Mouse (Mus musculus) kidney, embryonic 15.5 days (tissue): ENCODE measurements around the gene Sh2d3c. TPM values are rescaled to one million over a fixed set of nuclear protein-coding genes. Genes with fewer than 3 reads are reported as not detected.

ENCODE experiments used
- ATAC-seq: fragments of 200-750 bp; cut with Nextera tagmentation; replicated peaks from 2 replicates; pipeline ENCODE4 v1.8.0; 2017; ENCODE audit warnings: moderate TSS enrichment; ENCODE audit not compliant: low FRiP score
- H3K27ac ChIP-seq: fragments of 300-500 bp; sonication (generic); 2 replicates; pipeline ENCODE4 v1.5.1; 2015; ENCODE audit warnings: mild to moderate bottlenecking, inconsistent platforms
- H3K27me3 ChIP-seq: fragments of 300-500 bp; sonication (generic); 2 replicates; pipeline ENCODE4 v1.6.1; 2015; ENCODE audit warnings: inconsistent platforms
- H3K36me3 ChIP-seq: fragments of 300-500 bp; sonication (generic); 2 replicates; pipeline ENCODE4 v1.6.1; 2015; ENCODE audit warnings: inconsistent platforms
- H3K4me1 ChIP-seq: fragments of 300-500 bp; sonication (generic); 2 replicates; pipeline ENCODE4 v1.6.1; 2015; ENCODE audit warnings: inconsistent platforms
- H3K4me2 ChIP-seq: fragments of 300-500 bp; sonication (generic); 2 replicates; pipeline ENCODE4 v1.6.1; 2015; ENCODE audit warnings: moderate library complexity, mild to moderate bottlenecking, inconsistent platforms
- H3K4me3 ChIP-seq: fragments of 300-500 bp; sonication (generic); replicated peaks from 2 replicates; pipeline ENCODE4 v1.5.1; 2015; ENCODE audit warnings: mild to moderate bottlenecking, inconsistent platforms
- H3K9ac ChIP-seq: fragments of 300-500 bp; sonication (generic); 2 replicates; pipeline ENCODE4 v1.6.1; 2015; ENCODE audit warnings: mild to moderate bottlenecking, inconsistent platforms
- H3K9me3 ChIP-seq: fragments of 300-500 bp; sonication (generic); replicated peaks from 2 replicates; pipeline ENCODE4 v1.6.1; 2016; ENCODE audit warnings: inconsistent platforms
- WGBS: fragments of 180-500 bp; shearing (Covaris S2); methylation state at CpG from one replicate; pipeline ENCODE4 v1.1.7; 2015; ENCODE audit warnings: mixed read lengths; 5-methylcytosine and 5-hydroxymethylcytosine counted together
- polyA plus RNA-seq: library from polyadenylated mRNA; unstranded; fragments of >200 nt; fragmentation: Nextera tagmentation; extraction: Ambion mirVana; gene quantifications from 2 replicates; pipeline ENCODE4 v1.2.1, GENCODE M21; 2015

Sh2d3c gene
- polyA plus RNA-seq, 1 experiment from 2014 or later, result 37.2 TPM

DNA sequence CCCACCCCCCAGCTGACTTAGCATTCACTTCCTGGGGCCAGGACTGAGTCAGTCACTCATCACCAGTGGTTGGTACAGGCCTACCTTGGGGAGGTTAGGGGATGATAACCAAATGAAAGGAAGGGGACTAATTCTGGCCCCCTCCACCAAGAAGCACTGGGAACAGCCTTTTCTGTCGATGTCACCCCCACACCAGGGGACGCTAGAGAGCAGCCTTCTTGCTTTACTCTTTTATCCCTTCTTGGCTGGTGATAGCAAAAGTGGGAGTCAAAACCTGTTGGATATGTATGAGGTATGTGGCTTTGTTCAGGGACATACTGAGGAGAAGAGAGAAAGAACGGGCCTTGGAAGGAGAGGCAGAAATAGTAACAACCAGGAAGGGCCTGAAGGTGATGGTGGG is 42.5 kb downstream of the Sh2d3c start:
- Histone ChIP-seq H3K27me3 (no peaks in the 10 kb centered on the region), H3K27ac (no peak overlapping the region), H3K4me3 (no peak overlapping the region), H3K9ac (no peak overlapping the region), H3K4me1 (peaks cover 10% of the 10 kb centered on the region), H3K36me3 (peaks cover 38% of the 10 kb centered on the region), H3K9me3 (no peaks in the 10 kb centered on the region), H3K4me2 (no peak overlapping the region)
- ATAC-seq, result no peak
- WGBS, result 85% methylated on average over 3 of the region's 3 CpGs

DNA sequence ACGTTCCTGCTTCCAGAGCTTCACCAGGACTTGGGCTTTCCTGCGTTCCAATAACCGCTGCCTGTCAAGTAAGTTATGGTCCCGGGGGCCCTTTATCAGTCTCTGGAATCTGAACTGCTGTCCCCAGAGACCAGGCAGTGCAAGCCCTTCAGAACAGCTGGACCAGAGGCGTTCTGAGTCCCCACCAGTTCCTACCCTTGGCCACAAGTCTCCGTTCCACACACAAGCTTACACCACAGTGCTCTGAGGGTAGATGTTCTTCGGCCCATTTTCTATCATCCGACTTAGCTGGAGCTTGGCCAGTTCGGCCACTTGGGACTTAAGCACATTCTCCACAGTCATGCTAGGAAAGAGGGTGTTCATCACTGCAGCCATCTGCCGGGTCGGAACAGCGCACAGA is 46.4 kb downstream of the Sh2d3c start:
- peaks cover 13% of the 10 kb centered on the region for H3K36me3 ChIP-seq
- no peak overlapping the region for H3K27ac ChIP-seq
- no peaks in the 10 kb centered on the region for H3K27me3 ChIP-seq
- no peak overlapping the region for H3K9ac ChIP-seq
- peaks cover 12% of the 10 kb centered on the region; the same call in 1 of the 2 replicates for H3K4me1 ChIP-seq
- no peaks in the 10 kb centered on the region for H3K9me3 ChIP-seq
- H3K4me2 ChIP-seq, result no peak overlapping the region
- ATAC-seq, result no peak
- 68% methylated on average over 12 of the region's 12 CpGs for WGBS
- H3K4me3 ChIP-seq, result no peak overlapping the region

DNA sequence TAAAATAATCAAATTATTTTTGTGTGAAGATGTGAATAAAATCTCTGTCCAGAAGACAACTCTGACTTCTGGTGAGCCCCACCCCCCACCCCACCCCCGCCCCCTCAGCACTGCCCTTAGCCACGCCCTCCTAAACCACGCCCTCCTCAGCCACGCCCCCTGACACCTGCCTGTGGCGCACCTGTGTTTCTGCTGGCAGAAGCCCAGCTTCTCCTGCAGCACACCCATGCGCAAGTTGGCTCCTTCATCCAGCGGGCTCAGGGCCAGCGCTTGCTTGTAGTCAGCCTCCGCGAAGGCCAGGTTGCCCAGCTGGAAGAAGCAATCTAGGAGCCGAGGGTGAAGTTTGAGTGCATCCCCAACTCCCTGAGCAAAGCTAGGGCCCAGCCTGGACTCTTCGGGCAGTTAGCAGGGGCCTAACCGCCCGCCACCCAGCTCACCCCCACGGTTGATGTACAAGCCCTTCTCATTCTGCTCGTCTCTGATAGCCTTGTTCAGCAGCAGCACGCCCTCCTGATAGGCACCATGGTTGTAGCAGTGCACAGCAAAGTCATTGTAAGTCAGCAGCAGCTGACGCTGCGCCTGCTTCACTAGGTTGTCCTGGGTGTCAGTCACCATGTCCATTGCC is 47.9 kb downstream of the Sh2d3c start:
- Histone ChIP-seq H3K27ac (no peak overlapping the region), H3K4me3 (no peak overlapping the region), H3K36me3 (no peaks in the 10 kb centered on the region), H3K9ac (no peak overlapping the region), H3K9me3 (no peaks in the 10 kb centered on the region), H3K4me1 (peaks cover 12% of the 10 kb centered on the region; the same call in 1 of the 2 replicates), H3K27me3 (no peaks in the 10 kb centered on the region), H3K4me2 (no peak overlapping the region)
- no peak for ATAC-seq
- 57% methylated on average over 19 of the region's 19 CpGs for WGBS

DNA sequence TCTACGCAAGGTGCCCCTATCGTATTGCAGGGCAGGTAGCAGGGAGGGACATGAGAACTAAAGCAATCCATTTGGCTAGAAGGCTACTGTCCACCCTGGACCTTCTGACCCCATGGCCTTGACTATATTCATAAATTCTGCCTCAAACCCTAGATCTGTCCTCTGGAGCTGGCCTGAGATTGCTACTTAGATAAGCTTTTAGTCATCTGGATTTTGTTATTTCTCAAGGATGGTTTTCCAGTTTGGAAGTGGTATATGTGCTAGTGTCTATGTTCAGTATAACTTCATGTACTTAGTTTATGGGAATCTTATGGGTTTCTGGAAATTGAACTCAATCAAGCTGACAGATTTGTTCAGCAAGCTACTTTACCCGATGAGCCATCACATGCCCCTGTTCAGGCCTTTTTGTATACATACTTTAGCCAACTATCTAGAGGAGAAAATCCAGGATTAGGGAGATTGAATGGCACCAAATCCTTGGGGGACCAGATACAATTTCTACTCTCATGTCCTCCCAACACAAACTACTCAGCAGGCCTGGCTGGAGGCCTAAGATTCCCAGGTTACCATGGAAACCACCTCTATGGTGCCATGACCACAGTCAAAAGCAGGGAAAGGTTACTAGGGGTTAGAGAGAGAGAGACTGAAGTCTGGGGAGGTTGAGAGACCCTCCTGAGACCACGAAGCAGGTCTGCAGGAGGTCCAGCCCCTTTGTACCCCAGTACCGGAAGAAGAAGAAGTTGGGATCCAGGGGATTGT is 48.7 kb downstream of the Sh2d3c start:
- ATAC-seq, result no peak

DNA sequence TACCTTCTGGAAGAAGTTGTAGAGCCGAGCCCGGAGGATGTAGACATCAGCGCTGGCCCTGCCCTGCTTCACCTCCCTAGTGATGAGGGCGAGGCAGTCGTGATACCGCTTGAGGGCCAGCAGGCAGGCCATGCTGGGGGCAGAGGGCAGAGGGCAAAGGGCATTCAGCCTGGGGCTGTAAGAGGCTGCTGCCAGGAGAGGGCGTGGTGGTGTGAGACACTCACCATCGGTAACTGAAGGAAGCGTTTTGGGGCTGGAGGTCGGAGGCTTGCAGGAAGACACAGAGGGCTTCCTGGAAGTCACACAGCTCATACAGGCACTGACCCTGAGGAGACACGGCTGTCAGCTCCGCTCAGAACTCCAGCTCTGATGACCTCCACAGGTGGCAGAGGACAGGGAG is 51.0 kb downstream of the Sh2d3c start:
- Histone ChIP-seq H3K36me3 (no peaks in the 10 kb centered on the region), H3K4me2 (no peak overlapping the region), H3K4me3 (no peak overlapping the region), H3K9ac (no peak overlapping the region), H3K9me3 (no peaks in the 10 kb centered on the region), H3K27me3 (no peaks in the 10 kb centered on the region), H3K4me1 (peaks cover 23% of the 10 kb centered on the region), H3K27ac (no peak overlapping the region)
- ATAC-seq, result no peak
- WGBS, result 27% methylated on average over 12 of the region's 12 CpGs

More for the DNA sequence above, 48.7 kb downstream of the Sh2d3c start:
- Histone ChIP-seq H3K4me3 (no peak overlapping the region), H3K9me3 (no peaks in the 10 kb centered on the region), H3K27me3 (no peaks in the 10 kb centered on the region), H3K36me3 (no peaks in the 10 kb centered on the region), H3K4me1 (peaks cover 12% of the 10 kb centered on the region; the same call in 1 of the 2 replicates), H3K4me2 (no peak overlapping the region), H3K9ac (no peak overlapping the region), H3K27ac (no peak overlapping the region)
- WGBS, result 78% methylated on average over 5 of the region's 5 CpGs

DNA sequence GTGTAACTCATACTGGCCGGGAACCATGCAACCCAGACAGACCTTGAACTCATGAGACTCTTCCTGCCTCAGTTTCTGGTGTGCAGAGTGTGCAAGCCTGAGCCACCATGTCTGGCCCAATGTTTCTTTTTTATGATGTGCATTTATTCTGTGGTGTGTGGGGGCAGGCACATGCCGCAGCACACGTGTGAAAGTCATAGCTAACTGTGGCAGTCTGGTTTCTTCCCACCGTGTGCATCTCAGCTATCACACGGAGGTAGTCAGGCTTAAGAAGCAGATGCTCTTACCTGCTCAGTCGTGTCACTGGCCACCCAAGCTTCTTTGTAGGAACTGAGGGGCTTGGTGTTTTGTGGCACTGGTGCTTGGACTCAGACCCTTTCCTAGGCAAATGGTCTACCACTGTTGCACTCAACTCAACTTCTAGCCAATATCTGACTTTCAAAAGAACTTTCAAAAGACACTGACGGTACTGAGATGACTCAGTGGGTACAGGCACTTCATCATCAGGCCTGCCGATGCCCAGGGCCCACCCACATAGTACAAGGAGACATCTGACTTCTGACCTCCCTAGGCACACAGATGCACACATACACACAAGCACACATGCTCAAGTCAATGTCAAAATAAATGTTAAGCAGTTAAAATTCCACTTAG is 51.9 kb downstream of the Sh2d3c start:
- Histone ChIP-seq H3K9me3 (no peaks in the 10 kb centered on the region), H3K4me2 (no peak overlapping the region), H3K36me3 (no peaks in the 10 kb centered on the region), H3K4me1 (peaks cover 20% of the 10 kb centered on the region), H3K27ac (no peak overlapping the region), H3K4me3 (no peak overlapping the region), H3K27me3 (no peaks in the 10 kb centered on the region), H3K9ac (no peak overlapping the region)
- no peak for ATAC-seq
- 78% methylated on average over 8 of the region's 8 CpGs for WGBS

DNA sequence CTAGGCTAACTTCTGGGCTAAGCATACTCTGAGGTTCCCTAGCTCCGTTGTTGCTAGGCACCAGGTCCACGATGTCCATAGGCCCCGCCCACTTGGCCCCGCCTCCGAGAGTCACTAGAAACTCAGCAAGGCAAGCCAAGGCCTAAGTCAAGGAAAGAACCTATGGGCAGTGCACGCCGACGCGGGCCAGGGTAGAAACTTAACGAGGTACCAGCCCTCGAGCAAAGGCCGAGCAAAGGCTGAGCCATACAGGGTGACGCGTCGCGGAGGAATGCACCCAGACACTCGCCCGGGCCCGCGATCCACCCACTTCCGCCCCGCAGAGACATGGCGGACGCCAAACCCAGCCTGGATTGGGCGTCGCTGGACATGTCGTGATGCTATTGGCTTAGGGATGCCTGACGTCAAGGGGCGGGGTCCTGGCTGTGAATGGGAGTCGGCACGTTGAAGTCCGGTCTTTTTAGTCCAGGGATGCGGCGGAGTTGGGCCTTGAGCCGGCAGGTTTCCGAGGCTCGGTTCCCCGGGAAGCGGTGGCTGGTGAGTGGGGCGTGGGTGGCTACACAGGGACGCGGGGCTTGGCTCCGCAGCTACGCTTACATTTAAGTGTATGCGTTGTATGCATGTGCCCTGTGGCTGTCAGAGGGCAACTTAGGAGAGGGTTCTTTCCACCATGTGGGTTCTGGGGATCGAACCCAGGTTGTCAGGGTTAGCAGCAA is 54.7 kb downstream of the Sh2d3c start, which contains the start of the genes Ttc16 and Ptrh1:
Gene Ttc16 (minus strand): TSS at position 275 of the 716 bp plus-strand sequence.
Gene Ptrh1 (plus strand): TSS at position 428 of the 716 bp plus-strand sequence.
- no peaks in the 10 kb centered on the region for H3K27me3 ChIP-seq
- peak within 1 kb of the TSS; percentile 38; the same call in 1 of the 2 replicates for H3K9ac ChIP-seq
- peak; percentile 97 for ATAC-seq
- peaks cover 15% of the 10 kb centered on the region for H3K4me1 ChIP-seq
- H3K27ac ChIP-seq, result peak within 1 kb of the TSS; percentile 77
- H3K9me3 ChIP-seq, result no peaks in the 10 kb centered on the region
- H3K36me3 ChIP-seq, result no peaks in the 10 kb centered on the region
- peak within 1 kb of the TSS; percentile 87 for H3K4me2 ChIP-seq
- H3K4me3 ChIP-seq, result peak within 1 kb of the TSS; percentile 61
- WGBS, result under 1% methylated on average over 46 of the region's 46 CpGs

DNA sequence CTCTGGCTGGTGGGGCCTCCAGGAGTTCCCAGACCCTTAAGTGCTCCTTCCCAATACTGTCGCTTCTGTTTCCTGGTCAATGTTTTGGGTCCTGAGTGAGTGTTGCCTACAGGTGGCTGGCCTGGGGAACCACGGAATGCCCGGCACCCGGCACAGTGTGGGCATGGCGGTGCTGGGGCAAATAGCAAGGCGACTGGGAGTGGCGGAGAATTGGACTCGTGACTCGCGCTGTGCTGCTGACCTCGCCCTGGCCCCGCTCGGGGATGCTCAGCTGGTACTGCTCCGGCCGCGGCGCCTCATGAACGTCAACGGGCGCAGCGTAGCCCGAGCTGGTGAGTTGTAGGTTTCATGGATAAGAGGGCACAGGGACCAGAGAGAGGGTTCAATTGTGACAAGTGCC is 55.3 kb downstream of the Sh2d3c start:
- WGBS, result 16% methylated on average over 22 of the region's 22 CpGs
- H3K4me1 ChIP-seq, result peaks cover 15% of the 10 kb centered on the region
- H3K27ac ChIP-seq, result no peak overlapping the region
- no peaks in the 10 kb centered on the region for H3K9me3 ChIP-seq
- peak overlapping the region; percentile 87 for H3K4me2 ChIP-seq
- no peaks in the 10 kb centered on the region for H3K36me3 ChIP-seq
- peak overlapping the region; percentile 61 for H3K4me3 ChIP-seq
- no peak for ATAC-seq
- no peaks in the 10 kb centered on the region for H3K27me3 ChIP-seq
- peak overlapping the region; percentile 27; the same call in 1 of the 2 replicates for H3K9ac ChIP-seq

DNA sequence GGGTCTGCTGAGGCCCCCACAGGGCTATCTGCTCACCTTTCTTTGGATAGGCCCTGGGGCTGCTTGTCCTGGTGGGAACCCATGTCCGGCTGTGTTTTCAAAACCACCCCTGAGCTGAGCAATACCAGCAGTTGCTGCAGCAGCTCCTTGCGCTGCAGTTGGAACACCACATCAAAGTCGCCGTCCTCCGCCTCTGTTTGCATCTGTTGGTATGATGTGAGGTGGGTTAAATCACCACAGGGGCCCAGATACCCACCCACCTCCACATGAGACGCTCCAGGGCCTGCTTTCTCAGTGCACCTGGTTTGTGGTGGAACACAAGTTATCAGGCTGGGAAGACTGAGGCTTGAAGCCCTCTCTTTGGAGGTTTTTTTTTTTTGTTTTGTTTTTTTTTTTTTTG is 57.2 kb downstream of the Sh2d3c start:
- no peak for ATAC-seq
- Histone ChIP-seq H3K4me2 (no peak overlapping the region), H3K9ac (no peak overlapping the region), H3K9me3 (no peaks in the 10 kb centered on the region), H3K27me3 (no peaks in the 10 kb centered on the region), H3K4me1 (peaks cover 11% of the 10 kb centered on the region), H3K27ac (no peak overlapping the region), H3K4me3 (no peak overlapping the region), H3K36me3 (no peaks in the 10 kb centered on the region)
- 93% methylated on average over 6 of the region's 6 CpGs for WGBS

DNA sequence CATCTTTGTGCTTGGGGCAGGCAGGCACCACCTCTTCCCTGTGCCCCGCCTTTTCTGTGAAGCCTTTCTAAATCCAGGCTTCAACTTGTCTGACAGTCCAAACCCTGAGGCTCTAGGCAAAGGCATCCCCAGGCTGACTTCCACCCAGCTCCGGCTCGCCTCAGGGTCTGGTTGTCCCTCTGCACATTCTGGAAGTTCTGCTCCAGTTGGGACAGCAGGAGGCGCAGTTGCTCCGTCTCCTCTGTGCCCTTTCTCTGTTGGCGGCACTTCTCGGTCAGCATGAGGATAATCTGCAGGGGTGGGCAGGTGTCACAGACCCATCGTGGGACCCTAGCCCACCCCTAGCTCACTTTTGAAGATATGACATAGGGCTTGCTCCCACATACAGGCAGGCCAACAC is 58.3 kb downstream of the Sh2d3c start:
- Histone ChIP-seq H3K27ac (no peak overlapping the region), H3K4me1 (peaks cover 14% of the 10 kb centered on the region), H3K36me3 (no peaks in the 10 kb centered on the region), H3K4me2 (no peak overlapping the region), H3K9me3 (no peaks in the 10 kb centered on the region), H3K4me3 (no peak overlapping the region), H3K27me3 (no peaks in the 10 kb centered on the region), H3K9ac (no peak overlapping the region)
- 24% methylated on average over 8 of the region's 8 CpGs for WGBS
- no peak for ATAC-seq

DNA sequence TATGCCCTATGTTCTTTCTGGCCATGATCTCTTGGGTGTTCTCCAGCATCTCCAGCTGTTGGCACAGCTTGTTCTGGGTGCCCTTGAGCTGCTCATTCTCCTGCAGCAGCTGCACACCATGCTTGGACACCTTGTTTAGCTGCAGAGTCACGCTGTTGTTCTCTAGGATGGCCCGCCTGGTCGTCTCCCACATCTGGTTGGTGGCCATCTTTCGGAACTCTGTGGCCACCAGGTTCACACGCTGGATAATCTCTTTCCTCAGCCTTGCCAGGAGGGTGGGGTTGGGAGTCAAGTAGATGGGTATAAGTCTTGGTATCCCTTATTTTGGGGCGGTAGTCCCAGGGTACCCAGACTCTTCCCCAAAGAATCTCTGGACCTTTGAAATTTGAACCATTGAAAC is 58.9 kb downstream of the Sh2d3c start:
- no peak for ATAC-seq
- Histone ChIP-seq H3K36me3 (no peaks in the 10 kb centered on the region), H3K27me3 (no peaks in the 10 kb centered on the region), H3K4me1 (peaks cover 15% of the 10 kb centered on the region), H3K9ac (no peak overlapping the region), H3K4me3 (no peak overlapping the region), H3K27ac (no peak overlapping the region), H3K9me3 (no peaks in the 10 kb centered on the region), H3K4me2 (no peak overlapping the region)
- WGBS, result 95% methylated on average over 6 of the region's 6 CpGs
